Mouse (Mus musculus): Measurements from ENCODE around the gene Actn3.

- no peak for TF ChIP-seq CTCF (IDR thresholded peaks at IDR 0.05; ENCODE audit: extremely low read depth, insufficient read length, insufficient replicate concordance, low read depth, low read length)
- no peak for TF ChIP-seq POLR2A (IDR thresholded peaks at IDR 0.05; ENCODE audit: low read depth, low read length)
Observed at GRCm38 (mm10) chr19:4865147-4865546, 12.6 kb downstream of the Actn3 start.
